Mouse (Mus musculus) limb, embryonic 14.5 days (tissue): Measurements from ENCODE around the gene Hbb-bh1. TPM values are rescaled to one million over a fixed set of nuclear protein-coding genes. Genes with fewer than 3 reads are reported as not detected.

Experiments used
- ATAC-seq: fragments of 200-750 bp; cut with Nextera tagmentation; 2 replicates; pipeline ENCODE4 v1.8.0; 2017; ENCODE audit warnings: low read depth, moderate number of reproducible peaks, moderate TSS enrichment; ENCODE audit not compliant: low FRiP score
- DNase-seq: peaks from one replicate; pipeline ENCODE4 v3.0.0-alpha.2; 2015; ENCODE audit warnings: low spot score
- H3K27ac ChIP-seq: fragments of 300-500 bp; sonication (generic); replicated peaks from 2 replicates; pipeline ENCODE4 v1.5.1; 2014; ENCODE audit warnings: low read depth, mild to moderate bottlenecking, low read length, moderate library complexity, mixed read lengths
- H3K27me3 ChIP-seq: fragments of 300-500 bp; sonication (generic); 2 replicates; pipeline ENCODE4 v1.6.1; 2014; ENCODE audit warnings: low read length, mixed read lengths; ENCODE audit not compliant: control insufficient read depth, insufficient read depth
- H3K36me3 ChIP-seq: fragments of 300-500 bp; sonication (generic); 2 replicates; pipeline ENCODE4 v1.6.1; 2014; ENCODE audit warnings: mild to moderate bottlenecking, low read length, moderate library complexity, mixed read lengths; ENCODE audit not compliant: control insufficient read depth, insufficient read depth
- H3K4me1 ChIP-seq: fragments of 300-500 bp; sonication (generic); 2 replicates; pipeline ENCODE4 v1.6.1; 2014; ENCODE audit warnings: antibody characterized with exemption, low read length, mixed read lengths; ENCODE audit not compliant: control insufficient read depth, insufficient read depth
- H3K4me2 ChIP-seq: fragments of 300-500 bp; sonication (generic); replicated peaks from 2 replicates; pipeline ENCODE4 v1.6.1; 2014; ENCODE audit warnings: low read depth, mild to moderate bottlenecking, low read length, moderate library complexity; ENCODE audit not compliant: severe bottlenecking
- H3K4me3 ChIP-seq: fragments of 300-500 bp; sonication (generic); replicated peaks from 2 replicates; pipeline ENCODE4 v1.5.1; 2014; ENCODE audit warnings: low read length
- H3K9ac ChIP-seq: fragments of 300-500 bp; sonication (generic); 2 replicates; pipeline ENCODE4 v1.6.1; 2014; ENCODE audit warnings: mild to moderate bottlenecking, low read depth, low read length, moderate library complexity; ENCODE audit not compliant: severe bottlenecking
- H3K9me3 ChIP-seq: fragments of 300-500 bp; sonication (generic); 2 replicates; pipeline ENCODE4 v1.6.1; 2016; ENCODE audit warnings: low read length; ENCODE audit not compliant: control insufficient read depth
- POLR2A ChIP-seq: fragments of 200-500 bp; IDR thresholded peaks from 2 replicates; pipeline ENCODE4 v1.8.0; 2012; ENCODE audit warnings: inconsistent platforms, mild to moderate bottlenecking, moderate library complexity, borderline replicate concordance; ENCODE audit not compliant: insufficient read depth, insufficient read length; ENCODE audit errors: extremely low read depth
- WGBS: fragments of 180-500 bp; shearing (Covaris S2); extraction: QIAGEN DNeasy Blood & Tissue Kit; methylation state at CpG from one replicate; pipeline ENCODE4 v1.1.7; 2014; 5-methylcytosine and 5-hydroxymethylcytosine counted together
- polyA plus RNA-seq, 2 experiments: library from polyadenylated mRNA; depleted of rRNA in 1 of 2; stranded (reverse) in 1 of 2; unstranded in 1 of 2; fragments of >200 nt; fragmentation: Nextera tagmentation in 1 of 2; extraction: Ambion mirVana in 1 of 2; gene quantifications; 2 replicates each; pipeline versions ENCODE4 v1.2.1 to v1.2.3; 2012 to 2014

Gene Hbb-bh1
- 12.0 and 13.3 TPM in 2 replicates for polyA plus RNA-seq (2012; rRNA removed)
- polyA plus RNA-seq (2014; fragmentation: Nextera tagmentation; extraction: Ambion mirVana) = 8.0 and 8.4 TPM in 2 replicates

DNA sequence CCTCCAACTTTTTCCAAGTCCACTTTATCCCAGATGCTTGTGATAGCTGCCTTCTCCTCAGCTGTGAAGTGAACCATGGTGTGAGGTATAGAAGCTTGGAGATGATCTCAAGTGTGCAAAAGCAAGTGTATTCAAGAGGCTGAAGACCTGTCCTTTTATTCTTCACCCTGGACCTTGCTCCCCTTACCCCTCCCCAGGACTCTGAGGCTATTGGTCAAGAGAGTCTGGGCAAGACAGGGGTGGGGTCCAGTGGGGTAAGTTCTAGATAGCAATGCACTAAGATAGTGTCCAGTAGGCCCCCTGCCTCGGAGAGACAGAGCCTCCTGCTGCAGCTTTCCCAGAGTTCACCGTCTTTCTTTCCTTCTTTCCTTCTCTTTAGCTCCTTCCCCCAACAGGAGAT is at the start of gene Hbb-bh1:
Hbb-bh1 (minus strand) TSS at position 131 of the 400 bp plus-strand sequence.
- ATAC-seq (no peak), DNase-seq (no peak)
- TF ChIP-seq POLR2A = no peak
- Histone ChIP-seq H3K4me3 (no peak within 1 kb of the TSS), H3K4me1 (no peaks in the 10 kb centered on the region), H3K36me3 (no peaks in the 10 kb centered on the region), H3K9ac (no peak within 1 kb of the TSS), H3K27ac (no peak within 1 kb of the TSS), H3K4me2 (no peak within 1 kb of the TSS), H3K9me3 (no peaks in the 10 kb centered on the region), H3K27me3 (no peaks in the 10 kb centered on the region)
- WGBS = 73% methylated on average over 2 of the region's 2 CpGs

DNA sequence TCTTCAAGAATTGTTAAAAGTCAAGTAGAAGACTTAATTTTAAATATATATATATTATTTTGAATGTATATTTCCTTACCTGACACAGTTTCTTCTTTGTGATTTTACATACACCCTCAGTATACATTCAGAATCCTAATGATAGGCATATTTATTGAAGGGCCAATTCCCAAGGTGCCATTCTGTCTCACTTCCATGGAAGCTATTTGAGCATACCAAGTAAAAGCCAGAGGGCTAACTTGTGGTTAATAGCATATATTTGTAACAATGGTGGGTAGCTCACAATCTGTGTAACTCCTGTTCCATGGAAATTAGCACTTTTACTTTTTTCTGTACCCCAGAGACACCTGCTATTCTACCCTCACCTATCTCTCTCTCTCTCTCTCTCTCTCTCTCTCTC is 43.2 kb upstream of the Hbb-bh1 start, which contains the start of gene Olfr66:
Olfr66 (minus strand) TSS at position 101 of the 400 bp plus-strand sequence.
- H3K4me2 ChIP-seq = no peak within 1 kb of the TSS
- no peak within 1 kb of the TSS for H3K9ac ChIP-seq
- no peaks in the 10 kb centered on the region for H3K36me3 ChIP-seq
- H3K4me3 ChIP-seq = no peak within 1 kb of the TSS
- DNase-seq = no peak
- no peaks in the 10 kb centered on the region for H3K4me1 ChIP-seq
- H3K27ac ChIP-seq = no peak within 1 kb of the TSS
- no peak for TF ChIP-seq POLR2A
- no peaks in the 10 kb centered on the region for H3K27me3 ChIP-seq
- no peak for ATAC-seq
- no peaks in the 10 kb centered on the region for H3K9me3 ChIP-seq

GRCm38 (mm10) chr7:103877093-103877492 is 34.1 kb upstream of the Hbb-bh1 start:
- H3K4me3 ChIP-seq = no peak overlapping the region
- DNase-seq = no peak
- H3K27me3 ChIP-seq = no peaks in the 10 kb centered on the region
- H3K4me2 ChIP-seq = no peak overlapping the region
- no peak overlapping the region for H3K9ac ChIP-seq
- no peaks in the 10 kb centered on the region for H3K36me3 ChIP-seq
- TF ChIP-seq POLR2A = no peak
- ATAC-seq = no peak
- H3K27ac ChIP-seq = no peak overlapping the region
- H3K9me3 ChIP-seq = no peaks in the 10 kb centered on the region
- H3K4me1 ChIP-seq = no peaks in the 10 kb centered on the region
- 83% methylated on average over 2 of the region's 2 CpGs for WGBS

- Histone ChIP-seq H3K4me2 (no peak overlapping the region), H3K9me3 (no peaks in the 10 kb centered on the region), H3K4me1 (no peaks in the 10 kb centered on the region), H3K27me3 (no peaks in the 10 kb centered on the region), H3K9ac (no peak overlapping the region), H3K4me3 (no peak overlapping the region), H3K36me3 (no peaks in the 10 kb centered on the region), H3K27ac (no peak overlapping the region)
- WGBS = 48% methylated on average over 5 of the region's 5 CpGs
- TF ChIP-seq POLR2A = no peak
- DNase-seq (no peak), ATAC-seq (no peak)
Observed at GRCm38 (mm10) chr7:103874451-103874850, 31.5 kb upstream of the Hbb-bh1 start.

- Histone ChIP-seq H3K27ac (no peak overlapping the region), H3K4me3 (no peak overlapping the region), H3K4me2 (no peak overlapping the region), H3K9me3 (no peaks in the 10 kb centered on the region), H3K9ac (no peak overlapping the region), H3K27me3 (no peaks in the 10 kb centered on the region), H3K36me3 (no peaks in the 10 kb centered on the region), H3K4me1 (no peaks in the 10 kb centered on the region)
- ATAC-seq (no peak), DNase-seq (peak; percentile 19)
- no peak for TF ChIP-seq POLR2A
- 2% methylated on average over 1 of the region's 1 CpGs for WGBS
Observed at GRCm38 (mm10) chr7:103873064-103873463, 30.1 kb upstream of the Hbb-bh1 start.

- DNase-seq (no peak), ATAC-seq (no peak)
- Histone ChIP-seq H3K9ac (no peak overlapping the region), H3K4me3 (no peak overlapping the region), H3K27ac (no peak overlapping the region), H3K9me3 (no peaks in the 10 kb centered on the region), H3K4me2 (no peak overlapping the region), H3K4me1 (no peaks in the 10 kb centered on the region), H3K36me3 (no peaks in the 10 kb centered on the region), H3K27me3 (no peaks in the 10 kb centered on the region)
- TF ChIP-seq POLR2A = no peak
Observed at GRCm38 (mm10) chr7:103870667-103871066, 27.7 kb upstream of the Hbb-bh1 start.
